Comparison of ENCODE assay signal across 14 mouse cellular contexts in genomic region chr4:76380312-76380917, GRCm38 (mm10).
DNase-seq lines count a peak whose midpoint lies in the region; ATAC-seq and TF ChIP-seq lines count a peak whose summit lies in the region.
"Had no signal": no experiment of that assay in that cellular context is flagged by ENCODE, and none has a peak within 500 bp of the region (broad histone marks: within the 10 kb centered on the region; RNA-seq: fewer than 3 reads in every experiment).

No protein-coding gene starts in this region.

- no peaks in the 10 kb centered on the region for H3K36me3 ChIP-seq in forebrain, postnatal 0 days (ENCODE audit: insufficient read depth)
- H3K36me3 ChIP-seq in neural tube, embryonic 14.5 days (ENCODE audit: control insufficient read depth, insufficient read depth, low read length): no peaks in the 10 kb centered on the region

- 0 out of 2 replicates have a peak overlapping the region, but pooled peaks have one; percentile 1 for H3K4me2 ChIP-seq in forebrain, postnatal 0 days (ENCODE audit: low read depth)
- no peak overlapping the region for H3K4me2 ChIP-seq in neural tube, embryonic 14.5 days (ENCODE audit: low read depth, low read length)
- H3K4me2 ChIP-seq: heart, embryonic 11.5 days had no signal

- H3K4me1 ChIP-seq in forebrain, postnatal 0 days (ENCODE audit: insufficient read depth): peaks cover 6% of the 10 kb centered on the region; the same call in 1 of the 2 replicates
- H3K4me1 ChIP-seq in neural tube, embryonic 14.5 days (ENCODE audit: control insufficient read depth, insufficient read depth, low read length): peaks cover 5% of the 10 kb centered on the region; the same call in 1 of the 2 replicates

- 50% methylated on average over 6 of the region's 6 CpGs for WGBS in forebrain, postnatal 0 days
- WGBS in neural tube, embryonic 14.5 days: 39% methylated on average over 6 of the region's 6 CpGs

- H3K4me3 ChIP-seq in forebrain, postnatal 0 days (ENCODE audit: low read depth, low read length): no peak overlapping the region
- H3K4me3 ChIP-seq in neural tube, embryonic 14.5 days (ENCODE audit: low read depth, low read length): no peak overlapping the region
- H3K4me3 ChIP-seq: erythroblast, embryonic 14.5 days had no signal

- peak; percentile 88 for ATAC-seq in frontal cortex, adult (ENCODE audit: low TSS enrichment)
- peak; percentile 93 for ATAC-seq in forebrain, postnatal 0 days
- peak; percentile 77; the same call in 1 of the 2 replicates for ATAC-seq in neural tube, embryonic 14.5 days (ENCODE audit: low read depth)
- ATAC-seq in monocyte, adult 5-6 weeks (replicated peaks; ENCODE audit: insufficient number of reproducible peaks, low FRiP score, low TSS enrichment, poor library complexity, severe bottlenecking): no peak
- ATAC-seq: intestine, embryonic 16.5 days; Patski had no signal

- peak overlapping the region; percentile 60 for H3K27ac ChIP-seq in forebrain, postnatal 0 days (ENCODE audit: low read depth, low read length)
- 0 out of 2 replicates have a peak overlapping the region, but pooled peaks have one; percentile 10 for H3K27ac ChIP-seq in neural tube, embryonic 14.5 days (ENCODE audit: low read depth, low read length)

- H3K9ac ChIP-seq in forebrain, postnatal 0 days: no peak overlapping the region
- no peak overlapping the region for H3K9ac ChIP-seq in neural tube, embryonic 14.5 days (replicated peaks; ENCODE audit: low read depth, low read length)

- H3K27me3 ChIP-seq in forebrain, postnatal 0 days (ENCODE audit: insufficient read depth, low read length): no peaks in the 10 kb centered on the region
- no peaks in the 10 kb centered on the region for H3K27me3 ChIP-seq in neural tube, embryonic 14.5 days (ENCODE audit: control insufficient read depth, insufficient read depth, low read length)
- H3K27me3 ChIP-seq: Patski had no signal

- no peak for TF ChIP-seq CTCF in forebrain, postnatal 0 days (IDR thresholded peaks at IDR 0.05; ENCODE audit: low read depth)

- H3K9me3 ChIP-seq in forebrain, postnatal 0 days (ENCODE audit: low read length): no peaks in the 10 kb centered on the region
- no peaks in the 10 kb centered on the region for H3K9me3 ChIP-seq in neural tube, embryonic 14.5 days (ENCODE audit: control insufficient read depth, low read length)

- DNase-seq in frontal cortex, postnatal 25 days (ENCODE audit: low spot score in 2 of 2): no peak
- peak; percentile 67 for DNase-seq in forebrain, postnatal 0 days
- DNase-seq in layer of hippocampus, postnatal 10 days (ENCODE audit: low spot score in 2 of 2): peak; percentile 28 to 33
- DNase-seq in adrenal gland, adult 8-10 months: no peak
- no peak for DNase-seq in urinary bladder, postnatal 36 days (ENCODE audit: low spot score in 2 of 2)
- DNase-seq: adrenal gland, postnatal 36 days; cerebellum, postnatal 25 days had no signal

Comparison
In these comparisons a context has a peak if more than half of its experiments do, and no peak if none do; other contexts are left out.
1. DNase-seq: peak in forebrain, postnatal 0 days (single experiment) and layer of hippocampus, postnatal 10 days (2 of 2); none in frontal cortex, postnatal 25 days (0 of 2), adrenal gland, adult 8-10 months (single experiment) and urinary bladder, postnatal 36 days (0 of 2).